Mouse (Mus musculus): ENCODE measurements at regions not wholly inside any gene's neighbourhood (a gene's known extent, or its start where the extent isn't known, plus 50 kb on each side); places are given as distances from the start of the nearest gene placed in this dataset.
A peak's percentile ranks its signal among the peaks of the same experiment; 100 is the strongest.

DNA sequence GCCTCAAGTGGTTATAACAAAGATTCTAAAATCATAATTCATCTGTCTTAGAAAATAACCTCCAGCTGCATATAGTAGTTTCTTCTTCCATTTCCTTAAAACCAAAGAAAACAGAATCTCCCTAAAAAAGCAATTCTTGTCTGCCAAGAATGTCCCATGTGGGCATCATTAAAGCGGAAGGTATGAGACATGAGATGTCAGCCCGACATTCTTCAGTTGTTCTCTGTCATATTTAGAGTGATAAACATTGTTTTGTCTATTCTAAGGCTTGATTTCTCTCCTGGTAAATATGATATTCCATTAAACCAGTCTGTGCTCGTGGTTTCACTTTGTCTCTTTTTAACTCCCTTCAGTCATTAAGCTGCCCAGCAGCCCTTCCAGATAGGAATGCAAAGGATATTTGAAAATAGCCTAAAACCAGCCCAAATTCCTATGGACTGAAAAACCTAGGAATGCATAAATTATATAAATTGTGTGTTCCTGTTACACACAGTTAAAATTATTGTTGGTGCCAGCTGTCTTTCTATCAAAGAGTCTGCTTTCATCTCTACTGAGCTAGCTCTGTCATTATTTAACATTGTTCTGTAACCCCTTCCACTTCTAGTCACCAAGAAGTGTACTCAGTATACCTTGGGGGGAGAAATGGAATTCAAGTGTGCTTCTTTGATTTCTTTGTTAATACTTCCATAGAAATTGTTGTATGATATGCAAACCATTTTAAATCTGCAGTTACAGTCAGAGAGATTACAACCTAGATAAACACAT lies 191.4 kb upstream of the Gm9747 start:
- DNase-seq (ENCODE audit: low spot score in 2 of 2), result no peak

DNA sequence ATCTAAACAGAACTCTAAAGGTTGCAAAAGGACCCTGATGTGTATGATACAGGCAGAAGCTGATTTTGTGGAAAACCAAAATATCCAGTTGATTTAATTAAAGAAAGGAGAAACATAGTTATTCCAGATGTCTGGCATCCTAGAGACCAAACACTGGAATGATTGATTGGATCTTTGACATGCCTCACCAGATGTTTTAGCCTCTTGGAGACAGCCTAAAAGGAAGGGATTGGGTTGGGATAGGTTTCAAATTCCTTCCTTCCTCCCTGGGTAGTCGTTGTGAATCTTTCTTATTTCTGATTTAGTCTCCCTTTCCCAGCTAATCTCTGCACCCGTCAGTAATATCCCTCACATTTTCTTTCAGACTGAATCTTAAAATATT lies 190.9 kb upstream of the Gm9747 start:
- no peak for DNase-seq (ENCODE audit: low spot score in 2 of 2)

DNA sequence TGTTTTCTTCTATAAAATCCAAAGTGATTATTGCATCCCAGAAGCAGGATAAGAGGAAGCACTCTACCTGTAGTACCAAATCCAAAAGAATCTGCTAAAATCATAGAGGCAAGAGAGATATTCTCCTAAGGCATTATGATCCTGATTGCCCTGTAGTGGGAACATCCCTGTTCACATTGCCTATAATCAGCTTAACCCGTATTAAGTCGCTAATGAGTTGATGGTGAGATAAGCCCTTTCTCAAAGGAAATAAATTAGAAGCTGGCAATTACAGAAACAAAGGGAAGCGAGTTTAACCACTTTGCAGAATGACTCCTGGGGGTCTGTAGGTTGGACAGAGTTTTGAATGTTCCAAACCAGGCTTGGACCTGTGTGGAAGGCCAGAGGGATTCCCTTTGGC lies 190.4 kb upstream of the Gm9747 start:
- no peak for DNase-seq (ENCODE audit: low spot score in 2 of 2)

DNA sequence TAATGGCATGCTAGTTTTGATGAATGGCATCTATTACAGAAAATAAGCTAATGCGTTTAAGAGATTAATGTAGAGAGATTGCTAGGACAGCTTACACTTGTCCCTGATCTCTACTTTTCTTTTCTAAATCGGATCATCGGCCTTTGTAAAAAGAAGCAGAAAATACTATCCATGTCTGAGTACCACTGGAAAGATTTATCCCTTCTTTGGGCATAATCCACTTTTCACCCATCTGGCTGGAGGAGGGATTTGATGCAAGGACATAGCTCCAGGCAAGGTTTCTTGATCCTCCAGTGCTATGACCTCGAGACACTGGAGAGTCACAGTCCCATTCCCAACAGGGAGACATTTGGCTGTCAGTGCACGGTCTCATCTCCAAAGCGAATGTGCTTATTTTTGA lies 166.6 kb upstream of the Gm9747 start:
- no peak for DNase-seq (ENCODE audit: low spot score in 2 of 2)

DNA sequence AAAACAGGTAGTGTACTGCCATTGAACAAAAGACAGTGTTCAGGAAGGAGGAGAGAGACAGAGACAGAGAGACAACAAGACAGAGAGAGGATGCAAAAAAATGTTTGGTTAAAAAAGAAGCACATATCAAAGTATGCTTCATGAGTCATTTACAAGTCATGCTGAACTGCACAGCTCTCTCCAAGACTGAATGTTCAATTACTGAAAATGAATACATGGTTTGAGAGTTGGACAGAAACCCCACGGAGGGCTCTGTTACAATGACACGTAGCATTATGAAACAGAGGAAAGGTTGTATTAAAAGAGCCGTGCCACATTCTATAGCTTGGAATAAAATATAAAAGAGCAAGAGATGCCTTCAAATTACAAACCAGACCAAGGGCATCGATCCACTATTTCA lies 164.3 kb upstream of the Gm9747 start:
- no peak for DNase-seq (ENCODE audit: low spot score in 2 of 2)

DNA sequence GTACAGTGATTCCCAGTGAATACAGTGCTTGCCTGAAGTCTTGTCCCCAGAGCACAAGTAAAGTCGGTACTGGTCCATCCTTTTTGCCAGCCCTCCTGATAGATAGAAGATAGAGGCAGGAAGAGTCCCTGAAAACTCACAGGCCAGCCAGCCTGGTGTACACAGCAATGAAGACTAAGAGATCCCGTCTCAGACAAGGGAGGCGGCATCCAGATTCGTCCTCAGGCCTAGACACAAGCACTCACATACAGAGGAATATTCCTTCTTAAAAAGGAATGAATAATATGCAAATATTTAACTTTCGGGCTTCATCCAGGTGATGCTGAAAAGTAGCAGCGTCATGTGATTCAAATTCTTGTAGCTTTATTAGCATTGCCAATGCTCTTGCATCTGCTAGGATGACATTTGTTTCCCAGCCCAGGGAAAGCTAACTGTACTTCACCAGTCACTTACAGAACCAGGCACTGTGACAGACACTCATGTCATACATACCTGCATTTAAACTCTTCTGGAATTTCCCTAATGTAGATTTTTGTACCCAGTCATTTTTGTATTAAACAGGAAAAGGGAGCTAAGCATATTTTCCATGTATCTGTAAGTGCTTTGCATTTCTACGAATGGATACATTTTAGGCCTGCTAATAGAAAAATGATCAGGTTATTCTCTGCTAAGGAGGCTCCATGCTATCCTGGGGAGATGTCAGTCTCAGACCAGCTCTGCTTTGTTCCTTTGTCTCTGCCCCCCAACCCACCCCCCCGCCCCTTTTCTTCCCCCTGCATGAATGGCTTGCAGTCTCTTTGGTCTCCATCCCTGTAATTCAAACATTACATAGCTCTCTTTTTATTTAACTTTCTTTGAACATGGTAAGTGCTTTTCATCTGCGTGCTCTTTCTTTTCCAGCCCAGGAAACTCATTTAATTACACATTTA lies 162.5 kb upstream of the Gm9747 start:
- no peak for DNase-seq (ENCODE audit: low spot score in 2 of 2)

DNA sequence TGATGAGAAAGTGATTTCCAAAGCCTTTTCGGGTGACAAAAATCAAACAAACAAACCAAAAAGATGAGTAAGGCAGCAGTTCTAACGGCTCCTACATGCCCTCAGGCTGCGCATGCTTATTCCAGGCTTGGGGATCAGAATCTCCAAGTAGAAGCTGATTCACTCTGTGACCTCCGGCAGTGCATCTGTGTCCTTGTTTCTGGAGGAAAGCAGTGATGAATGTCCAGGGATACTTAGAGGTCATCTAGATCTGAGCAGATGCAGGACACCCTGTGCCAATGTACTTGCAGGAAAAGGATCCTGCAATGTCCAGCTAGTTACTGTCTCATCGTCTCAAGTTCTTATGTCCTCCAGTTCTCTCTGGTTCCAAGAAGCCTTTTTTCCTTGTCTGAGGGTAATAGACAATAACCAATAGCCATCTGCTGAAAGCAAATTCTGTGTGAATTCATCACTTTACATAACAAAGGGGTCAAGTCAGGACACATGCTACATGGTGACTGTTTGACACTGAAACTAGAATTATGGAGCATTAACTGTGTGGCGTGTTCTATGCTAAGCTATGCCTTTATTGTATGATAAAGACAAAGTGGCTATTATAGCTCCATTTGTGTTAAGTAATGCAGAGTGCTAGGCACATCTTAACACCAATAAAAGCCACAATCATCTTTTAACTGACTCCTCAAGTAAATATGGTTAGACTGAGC lies 143.6 kb upstream of the Gm9747 start:
- no peak for DNase-seq (ENCODE audit: low spot score in 2 of 2)

DNA sequence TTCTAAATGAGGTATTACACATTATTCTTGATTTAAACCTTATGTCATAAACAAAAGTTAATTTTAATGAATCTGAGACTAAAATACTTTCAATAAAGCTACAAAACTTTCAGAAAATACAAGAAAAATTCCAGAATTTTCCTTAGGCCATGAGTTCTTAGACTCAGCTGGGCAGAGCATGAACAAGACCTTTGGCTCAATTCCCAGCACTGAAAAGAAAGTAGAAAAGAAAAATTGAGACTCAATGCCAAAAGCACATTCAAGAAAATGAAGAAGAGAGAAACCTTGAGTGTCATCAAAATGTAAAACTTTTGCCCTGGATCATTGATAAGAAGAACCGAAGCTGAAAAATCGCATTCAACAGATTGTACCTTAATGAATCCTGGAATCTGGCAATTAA lies 137.8 kb upstream of the Gm9747 start:
- DNase-seq (ENCODE audit: low spot score in 2 of 2), result no peak

DNA sequence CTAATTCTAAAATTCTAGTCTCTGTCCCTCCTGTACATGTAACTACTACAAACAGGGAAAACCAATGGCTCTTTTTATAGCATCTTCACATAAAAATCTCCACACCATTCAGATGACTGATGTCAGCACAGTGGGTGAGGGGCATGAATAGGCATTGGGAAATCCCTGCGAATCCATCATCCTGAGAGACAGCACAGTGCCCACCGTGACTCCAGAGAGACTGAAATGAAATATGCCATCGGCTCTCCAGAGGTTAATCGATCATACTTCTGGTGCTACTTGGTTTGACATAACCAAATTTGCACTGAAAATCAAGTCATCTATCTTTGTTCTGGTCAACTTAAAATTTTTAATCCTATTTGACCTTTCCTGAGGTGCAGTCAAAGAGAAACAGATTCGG lies 126.2 kb upstream of the Gm9747 start:
- DNase-seq (ENCODE audit: low spot score in 2 of 2), result no peak

DNA sequence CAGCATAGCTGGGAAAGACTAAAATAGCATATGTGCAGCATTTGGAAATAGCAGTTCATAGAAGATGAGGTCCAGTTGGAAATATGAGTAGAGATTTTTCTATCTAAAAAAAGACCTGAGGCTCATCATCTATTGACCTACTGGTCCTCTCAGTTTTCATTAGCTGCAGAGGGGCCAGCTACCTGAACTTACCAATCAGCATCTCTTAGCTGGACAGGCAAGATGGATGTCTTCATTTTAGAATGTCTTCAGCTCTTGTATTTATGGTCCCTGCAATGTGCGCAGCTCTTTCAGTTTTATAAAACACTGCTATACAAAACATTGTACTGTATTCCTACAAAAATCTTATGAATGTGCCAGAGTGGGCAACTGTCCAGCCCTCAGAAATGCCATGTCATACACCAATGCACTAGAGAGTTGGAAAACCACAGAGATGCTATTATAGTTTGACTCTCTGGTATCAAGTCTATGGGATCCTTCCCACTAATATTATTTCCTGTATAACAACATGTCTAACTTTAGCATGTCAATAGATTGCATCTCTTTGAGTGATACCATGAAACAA lies 122.8 kb upstream of the Gm9747 start:
- DNase-seq (ENCODE audit: low spot score in 2 of 2), result no peak

DNA sequence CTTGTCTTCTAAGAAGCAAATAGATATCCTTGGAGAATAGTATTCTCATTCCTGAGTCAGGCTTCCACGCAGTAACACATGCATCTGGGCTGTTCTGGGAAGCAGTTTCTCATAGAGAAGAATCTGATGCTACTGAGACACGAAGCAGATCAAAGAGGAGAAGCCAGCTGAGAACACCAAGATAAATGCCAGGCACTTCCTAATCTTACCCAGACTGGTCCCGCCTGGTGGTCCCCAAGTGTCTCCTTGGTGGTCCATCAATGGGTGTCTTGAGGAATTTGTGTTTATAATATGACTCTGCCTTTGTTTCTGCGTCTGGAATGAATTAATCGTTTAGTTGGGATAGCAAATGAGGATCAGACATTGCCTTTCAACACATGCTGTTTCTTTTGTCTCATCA lies 120.5 kb upstream of the Gm9747 start:
- no peak for DNase-seq (ENCODE audit: low spot score in 2 of 2)

DNA sequence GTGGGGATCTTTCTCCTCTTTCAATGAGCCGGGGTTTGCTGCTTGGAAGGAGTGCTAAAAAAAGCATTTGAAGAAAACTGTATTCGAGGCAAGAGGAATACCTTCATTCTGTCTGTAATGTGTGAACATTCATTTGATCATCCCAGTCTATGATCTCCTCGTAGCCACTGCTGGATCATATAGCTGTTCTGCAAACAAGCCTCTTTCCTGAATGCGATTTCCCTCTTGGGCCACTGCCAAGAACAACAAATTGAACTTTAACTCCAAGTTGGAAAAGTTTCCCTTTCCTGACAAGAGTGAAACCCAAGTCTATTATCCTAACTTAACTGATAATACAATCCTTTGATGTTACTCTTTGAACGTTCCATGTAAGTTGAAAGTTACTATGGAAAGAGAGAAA lies 108.4 kb upstream of the Gm9747 start:
- no peak for DNase-seq (ENCODE audit: low spot score in 2 of 2)

DNA sequence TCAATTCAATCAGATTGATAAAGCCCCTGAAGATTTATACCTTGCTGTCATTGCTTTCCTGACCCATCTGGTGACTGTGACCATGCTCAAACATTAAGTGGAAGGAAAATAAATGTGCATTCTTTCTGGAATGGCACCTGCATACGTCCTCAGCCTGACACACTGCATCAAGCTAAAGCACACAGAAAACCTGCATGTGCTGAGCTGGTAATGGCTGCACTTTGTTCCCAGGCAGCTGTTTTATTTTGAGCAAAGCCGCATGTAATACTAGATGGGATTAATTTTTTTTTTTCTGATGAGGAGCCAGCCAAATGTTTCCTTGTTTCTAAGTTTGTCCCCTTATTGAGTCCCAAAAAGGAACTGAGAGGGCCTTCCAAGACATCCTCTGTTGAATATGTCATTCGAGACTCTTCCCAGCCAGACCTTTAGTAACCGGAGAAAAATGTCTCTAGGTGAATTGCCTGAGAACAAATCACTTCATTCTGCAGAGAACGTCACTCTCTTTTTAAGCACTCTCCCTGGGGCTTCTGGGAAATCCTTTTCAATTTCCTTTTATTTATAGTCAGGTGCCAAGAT lies 103.1 kb upstream of the Gm9747 start:
- DNase-seq (ENCODE audit: low spot score in 2 of 2), result no peak

DNA sequence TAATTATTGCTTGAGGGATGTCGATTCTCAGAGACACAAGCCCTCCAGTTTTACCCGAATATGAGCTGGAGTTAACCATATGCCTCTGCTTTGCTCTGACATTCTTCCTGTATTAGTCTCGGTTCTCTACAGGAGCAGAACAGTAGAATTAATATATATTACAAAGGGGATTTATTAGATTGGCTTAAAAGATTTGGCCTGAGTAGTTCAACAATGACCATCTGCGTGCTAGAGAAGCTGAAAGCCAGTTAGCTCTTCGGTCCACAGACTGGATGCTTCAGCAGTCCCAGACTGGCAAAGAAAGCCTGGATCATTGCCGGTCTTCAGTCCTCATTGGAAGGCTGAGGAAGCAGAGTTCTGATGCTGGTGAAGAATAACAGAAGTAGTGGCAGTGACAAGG lies 100.4 kb upstream of the Gm9747 start:
- DNase-seq (ENCODE audit: low spot score in 2 of 2), result no peak

DNA sequence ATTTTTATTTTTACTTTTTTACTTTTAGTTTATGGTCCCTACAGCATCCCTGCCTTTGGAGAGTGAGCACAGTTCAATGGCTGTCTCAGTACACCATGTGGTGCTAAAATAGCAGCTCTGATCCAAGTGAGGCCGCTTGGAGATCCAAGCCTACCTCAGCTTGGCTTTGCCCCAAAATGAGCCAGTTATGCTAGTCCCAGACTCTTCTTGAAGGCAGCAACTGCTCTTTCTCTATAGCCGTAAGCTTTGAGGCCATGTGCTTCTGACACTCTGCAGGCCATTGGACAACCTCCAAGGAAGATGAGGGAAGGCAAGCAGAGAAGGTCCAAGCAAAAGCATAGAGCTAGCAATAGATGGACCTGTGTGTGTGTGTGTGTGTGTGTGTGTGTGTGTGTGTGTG lies 98.0 kb upstream of the Gm9747 start:
- no peak for DNase-seq (ENCODE audit: low spot score in 2 of 2)

DNA sequence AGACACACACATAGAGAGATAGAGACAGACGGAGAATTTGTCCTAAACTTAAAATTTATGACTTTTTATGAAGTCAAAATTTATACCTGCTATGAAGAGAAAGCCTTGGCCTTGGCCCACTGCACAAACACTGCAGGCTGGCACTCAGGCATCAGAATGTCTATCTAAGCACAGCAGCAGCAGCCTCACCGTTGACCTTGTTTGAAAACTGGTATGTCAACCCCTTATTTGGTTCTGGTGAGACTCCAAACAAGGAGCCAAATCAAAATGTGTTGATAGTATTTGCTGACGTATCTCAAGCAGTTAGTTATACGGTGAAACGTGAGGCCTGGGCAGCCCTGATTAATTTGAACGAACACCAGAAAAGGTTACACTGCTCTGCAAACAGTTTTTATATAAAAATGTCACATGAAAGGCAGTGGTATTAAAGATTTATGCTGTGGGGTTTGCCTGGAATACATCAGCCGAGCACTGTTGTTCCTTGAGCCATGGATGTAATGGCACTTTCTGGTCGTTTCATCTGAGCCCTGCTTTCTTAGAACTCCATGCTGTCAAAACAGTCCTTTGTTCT lies 97.1 kb upstream of the Gm9747 start:
- DNase-seq (ENCODE audit: low spot score in 2 of 2), result no peak

DNA sequence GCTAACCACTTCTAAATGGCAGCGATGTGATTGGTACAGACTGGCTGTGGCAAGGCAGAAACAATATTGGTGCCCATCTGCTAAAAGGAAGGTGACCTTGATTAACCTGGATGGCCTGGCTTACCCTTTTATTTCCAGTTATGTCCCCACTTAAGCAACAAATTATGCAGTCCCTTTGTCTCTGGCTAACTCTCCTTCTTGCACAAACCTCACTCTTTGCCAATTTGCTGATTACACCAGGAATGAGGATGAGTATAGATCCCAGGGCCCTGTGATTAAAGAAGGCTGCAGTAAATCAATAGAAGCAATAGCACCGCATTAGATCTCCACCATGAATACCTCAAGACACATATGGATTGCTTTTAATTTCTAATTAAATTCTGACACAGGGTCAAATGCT lies 87.7 kb upstream of the Gm9747 start:
- DNase-seq (ENCODE audit: low spot score in 2 of 2), result no peak

DNA sequence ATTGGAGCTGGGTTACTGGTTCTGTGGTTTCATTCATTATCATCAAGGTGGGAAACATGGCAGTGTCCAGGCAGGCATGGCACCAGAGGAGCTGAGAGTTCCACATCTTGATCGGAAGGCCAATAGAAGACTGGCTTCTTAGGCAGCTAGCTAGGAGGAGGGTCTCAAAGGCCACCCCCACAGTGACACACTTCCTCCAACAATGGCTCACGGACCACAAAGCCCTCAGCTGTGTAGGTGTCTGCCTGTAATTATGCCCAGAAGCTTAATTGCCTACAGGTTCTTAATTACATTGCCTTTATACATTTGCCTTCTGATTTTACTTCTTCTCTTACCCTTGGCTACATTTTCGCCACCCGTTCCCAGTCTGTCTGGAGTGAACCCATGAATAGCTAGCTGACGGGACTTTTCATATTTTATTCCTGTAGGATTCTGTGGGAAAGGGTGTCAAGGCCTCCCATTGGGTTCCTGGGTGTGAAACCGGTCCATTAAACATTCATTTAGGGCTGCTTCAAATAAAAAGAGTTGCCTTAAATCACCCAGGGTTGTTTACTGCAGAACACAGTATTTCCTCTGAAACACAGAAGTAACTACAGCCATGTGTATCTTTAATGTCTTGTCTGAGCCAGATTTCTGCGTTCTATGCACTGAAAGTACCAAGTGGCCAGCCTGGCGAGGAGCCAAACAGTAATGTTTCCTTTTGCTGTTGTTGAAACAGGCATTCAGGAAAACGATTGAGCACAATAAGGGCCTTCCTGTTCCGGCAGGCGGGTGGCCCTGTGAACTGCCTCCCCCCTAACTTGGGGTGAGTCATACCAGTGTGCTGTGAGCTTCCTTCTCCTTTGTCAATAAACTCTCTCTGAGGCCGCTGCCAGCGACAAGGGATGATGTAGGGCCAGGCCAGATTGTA lies 82.4 kb upstream of the Gm9747 start:
- DNase-seq (ENCODE audit: low spot score in 2 of 2), result peak; percentile 9 to 10

DNA sequence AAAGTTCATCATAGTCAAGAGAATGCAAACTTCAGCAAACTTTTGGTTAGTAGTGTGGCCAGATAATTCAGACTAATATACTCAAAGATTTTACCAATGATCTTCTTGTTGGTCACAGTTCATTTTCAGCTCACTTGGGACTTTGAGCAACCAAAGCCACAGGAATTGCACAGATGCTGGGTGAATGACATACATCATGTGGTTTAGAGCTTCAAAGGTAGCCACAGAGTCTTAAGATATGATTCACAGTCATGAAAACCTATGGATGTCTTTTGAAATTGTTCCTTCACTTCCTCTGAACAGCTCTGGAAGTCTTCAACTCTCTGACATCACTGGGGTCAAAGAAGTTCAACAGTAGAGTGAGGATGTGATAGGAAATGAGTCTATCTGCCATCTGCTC lies 77.0 kb upstream of the Gm9747 start:
- DNase-seq (ENCODE audit: low spot score in 2 of 2), result no peak

DNA sequence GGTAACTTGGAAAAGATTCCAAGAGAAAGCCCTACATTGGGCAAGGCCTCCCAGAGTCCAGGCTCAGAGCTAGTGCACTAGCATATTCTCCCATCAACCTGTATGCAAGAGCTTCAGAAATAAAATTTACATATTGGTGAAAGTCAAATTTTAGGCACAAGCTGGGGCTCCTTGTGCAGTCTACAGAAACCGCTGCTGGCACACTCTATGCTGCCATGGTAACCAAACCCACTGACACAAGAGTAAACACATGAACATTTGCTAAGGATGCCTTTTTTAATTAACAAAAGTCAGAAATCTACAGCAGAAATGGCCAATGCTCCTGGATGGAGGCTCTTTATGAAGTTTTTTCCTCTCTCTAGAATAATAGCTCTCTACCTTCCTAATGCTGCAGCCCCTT lies 75.9 kb upstream of the Gm9747 start:
- no peak for DNase-seq (ENCODE audit: low spot score in 2 of 2)

DNA sequence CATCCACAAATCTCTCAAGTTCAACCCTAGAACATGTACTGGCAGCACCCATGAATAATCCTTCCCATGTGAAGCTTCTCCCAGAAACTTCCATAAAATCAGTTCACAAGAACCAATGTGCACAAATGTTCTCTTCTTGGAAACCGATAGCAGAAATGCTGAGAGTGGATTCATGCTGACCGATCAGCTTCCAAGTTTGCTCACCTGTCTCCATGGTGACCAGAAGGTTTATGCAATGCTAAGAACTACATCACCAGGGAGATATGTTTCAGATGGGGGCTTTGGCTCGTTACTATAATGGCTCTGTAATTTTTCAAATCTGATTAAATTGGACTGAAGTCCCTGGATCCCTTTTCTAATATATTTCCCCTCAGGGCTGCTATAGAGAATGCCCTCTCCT lies 74.4 kb upstream of the Gm9747 start:
- no peak for DNase-seq (ENCODE audit: low spot score in 2 of 2)

Measured in frontal cortex, postnatal 25 days (tissue).